Mouse (Mus musculus): ENCODE data around the gene Minar1.

The Minar1 gene

DNA sequence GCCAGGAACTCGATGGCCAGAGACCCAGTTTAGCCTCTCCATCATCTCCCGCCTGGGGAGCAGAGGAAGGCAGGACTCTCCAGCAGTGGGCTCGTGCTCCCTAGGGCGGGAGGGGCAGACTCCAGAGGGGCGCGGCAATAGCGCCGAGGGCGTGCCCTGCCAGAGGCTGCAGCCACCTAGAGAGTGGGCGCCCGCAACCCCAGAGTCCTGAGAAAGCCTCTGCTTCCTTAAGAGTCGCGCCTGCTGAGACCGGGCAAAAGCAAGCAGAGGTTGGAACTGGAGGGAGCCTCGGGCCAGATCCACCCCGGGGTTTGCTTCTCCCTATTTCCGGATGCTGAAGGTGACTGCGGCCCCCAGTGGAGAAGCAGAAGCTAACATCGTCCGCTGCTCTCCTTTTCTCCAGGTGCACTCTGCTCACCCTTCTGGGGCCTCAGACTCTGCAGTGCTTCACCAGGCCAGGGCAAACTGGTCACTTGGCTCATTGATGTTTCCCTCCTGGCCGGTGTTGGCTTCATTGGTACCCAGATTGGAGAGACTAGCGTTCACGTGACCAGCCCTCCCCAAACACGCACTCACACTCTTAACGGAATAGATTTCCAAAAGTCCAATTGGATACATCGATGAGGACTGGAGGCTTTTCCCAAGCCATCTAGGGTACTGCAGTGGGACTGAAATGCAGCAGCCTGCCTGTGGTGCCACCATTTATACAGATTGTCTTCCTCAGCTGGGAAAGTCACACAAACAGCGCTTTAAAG is at the start of gene Minar1:
Gene Minar1 (minus strand): TSS at position 120 of the 755 bp plus-strand sequence.
- CTCF ChIA-PET = no interaction called here

- CTCF ChIA-PET = no interaction called here
Measured at GRCm38 (mm10) chr9:89669878-89670277, 47.0 kb upstream of the Minar1 start.

- CTCF ChIA-PET = no interaction called here
Measured at GRCm38 (mm10) chr9:89667306-89667942, 44.5 kb upstream of the Minar1 start.

GRCm38 (mm10) chr9:89650913-89651312 is 28.0 kb upstream of the Minar1 start:
- CTCF ChIA-PET = no interaction called here

GRCm38 (mm10) chr9:89637453-89637852 is 14.5 kb upstream of the Minar1 start:
- CTCF ChIA-PET = no interaction called here

GRCm38 (mm10) chr9:89622296-89623005 is 474 bp downstream of the Minar1 start:
- CTCF ChIA-PET = no interaction called here

- CTCF ChIA-PET = no interaction called here
Measured at GRCm38 (mm10) chr9:89621750-89622149, 1.2 kb downstream of the Minar1 start.

DNA sequence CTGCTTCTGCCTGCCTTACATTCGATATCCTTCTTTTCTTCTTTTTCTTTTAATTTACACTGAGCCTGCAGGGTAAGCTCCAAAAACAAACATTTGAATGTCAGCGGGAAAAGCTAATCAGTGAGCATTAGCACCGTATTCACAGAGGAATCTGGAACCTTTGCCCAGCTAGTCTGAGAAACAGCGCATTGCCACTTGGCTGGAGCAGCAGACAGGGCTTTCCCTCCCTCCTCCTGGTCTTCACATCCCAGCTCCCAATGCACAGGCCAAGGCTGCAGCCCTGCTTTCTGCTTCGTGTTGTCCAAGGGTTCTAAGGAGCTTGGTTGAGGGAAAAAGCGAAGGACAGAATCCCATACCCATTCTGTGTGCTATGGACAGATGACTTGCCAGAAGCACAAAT is 2.6 kb downstream of the Minar1 start:
- CTCF ChIA-PET = no interaction called here

- CTCF ChIA-PET = no interaction called here
Measured at GRCm38 (mm10) chr9:89616946-89617345, 6.0 kb downstream of the Minar1 start.

GRCm38 (mm10) chr9:89610592-89610991 is 12.3 kb downstream of the Minar1 start:
- CTCF ChIA-PET = no interaction called here

DNA sequence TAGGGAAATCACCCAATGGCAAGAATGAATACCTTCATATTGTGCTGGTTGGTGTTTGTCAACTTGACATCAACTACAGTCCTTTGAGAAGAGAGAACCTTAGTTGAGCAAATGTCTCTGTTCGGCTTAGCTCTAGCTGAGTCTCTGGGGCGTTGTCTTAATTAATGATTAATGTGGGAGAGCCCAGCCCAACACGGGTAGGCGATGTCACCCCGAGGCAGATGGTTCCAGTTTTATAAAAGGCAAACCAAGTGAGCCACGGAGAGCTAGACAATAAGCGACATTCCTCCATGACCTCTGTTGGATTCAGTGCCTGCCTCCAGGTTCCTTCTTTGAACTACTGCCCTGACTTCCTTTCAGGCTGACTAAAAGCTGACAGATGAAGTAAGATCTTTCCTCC is 15.6 kb downstream of the Minar1 start:
- CTCF ChIA-PET = no interaction called here

DNA sequence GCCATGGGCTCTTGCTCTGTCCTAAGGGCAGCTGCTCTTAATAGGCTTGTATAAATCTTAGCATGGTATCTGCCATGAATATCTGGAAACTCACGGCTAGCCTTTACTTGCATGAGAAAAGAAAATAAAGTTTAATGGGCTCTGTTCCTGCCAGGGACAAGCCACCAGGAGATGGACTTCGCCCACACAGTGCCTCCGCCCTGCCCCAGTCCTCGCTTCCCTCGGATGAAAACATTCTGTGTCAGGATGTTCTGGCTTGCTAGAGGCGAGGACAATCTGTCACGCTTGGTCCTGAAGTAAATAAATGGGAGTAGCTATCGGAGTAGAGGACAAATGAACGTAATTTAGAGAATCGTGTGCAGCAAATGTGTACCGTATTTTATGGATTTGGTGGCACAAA is 16.7 kb downstream of the Minar1 start:
- CTCF ChIA-PET = no interaction called here

GRCm38 (mm10) chr9:89601891-89602290 is 21.0 kb downstream of the Minar1 start:
- CTCF ChIA-PET = no interaction called here

GRCm38 (mm10) chr9:89600677-89601076 is 22.2 kb downstream of the Minar1 start:
- CTCF ChIA-PET = no interaction called here

DNA sequence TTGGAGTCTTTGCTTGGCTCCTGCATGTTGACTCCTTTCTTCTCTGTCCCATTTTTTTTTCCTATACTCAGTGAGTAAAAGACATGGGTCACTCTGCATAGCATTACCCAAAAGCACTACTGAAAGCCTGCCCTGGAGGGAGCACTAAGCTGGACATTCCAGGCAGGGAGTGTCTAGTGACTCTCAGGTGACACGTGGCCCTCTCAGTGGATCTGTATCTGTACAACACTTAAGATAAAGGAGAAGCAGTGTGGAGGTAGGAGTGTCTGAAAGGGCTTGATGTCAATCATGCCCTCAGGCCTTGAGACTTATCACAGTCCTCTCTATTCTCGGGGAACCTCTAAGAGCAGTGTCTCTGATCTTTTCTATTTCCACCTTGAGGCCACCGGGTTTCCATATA is 25.9 kb downstream of the Minar1 start:
- CTCF ChIA-PET = no interaction called here

- CTCF ChIA-PET = no interaction called here
Measured at GRCm38 (mm10) chr9:89596392-89596791, 26.5 kb downstream of the Minar1 start.

DNA sequence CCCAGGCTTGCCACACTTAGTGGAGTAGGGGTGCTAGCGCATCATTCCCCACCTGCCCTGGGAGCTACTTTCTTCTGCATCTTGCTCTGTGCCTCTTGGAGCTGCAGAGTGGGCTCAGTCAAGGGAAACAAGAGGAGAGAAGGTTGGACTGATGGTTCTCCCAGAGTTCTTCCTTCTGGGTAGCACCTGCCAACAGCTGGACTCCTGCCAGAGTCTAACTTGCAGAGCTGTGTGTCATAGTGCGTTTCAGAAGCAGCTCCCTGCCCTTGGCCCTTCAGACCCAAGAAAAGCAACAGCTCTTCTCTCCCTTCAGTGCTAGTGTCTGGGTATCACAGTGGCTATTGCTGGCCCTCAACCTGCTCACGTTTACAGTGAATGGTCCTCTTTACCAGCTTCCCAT is 30.5 kb downstream of the Minar1 start:
- CTCF ChIA-PET = no interaction called here

DNA sequence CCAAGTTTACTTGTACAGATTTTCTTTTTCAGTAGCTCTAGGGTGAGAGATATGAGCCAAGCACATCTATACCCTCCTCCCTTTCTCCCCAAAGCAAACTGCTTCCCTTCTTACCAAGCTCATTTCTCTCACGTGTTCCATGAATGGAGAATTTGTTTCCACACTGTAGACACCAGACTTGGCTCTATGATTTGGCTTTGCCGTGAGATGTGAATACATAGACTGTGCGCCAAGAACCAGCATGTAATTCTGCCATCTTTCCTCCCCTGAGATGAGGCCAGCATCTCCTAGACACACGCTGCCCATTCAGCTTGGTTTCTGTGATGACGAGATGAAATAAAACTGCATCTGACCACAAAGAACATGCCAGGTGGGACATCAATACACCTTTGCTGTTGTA is 44.5 kb downstream of the Minar1 start:
- CTCF ChIA-PET = no interaction called here

- CTCF ChIA-PET = no interaction called here
Measured at GRCm38 (mm10) chr9:89552663-89553062, 70.3 kb downstream of the Minar1 start.
